Mouse (Mus musculus): ENCODE measurements around the gene Ctsw.

Ctsw gene

DNA sequence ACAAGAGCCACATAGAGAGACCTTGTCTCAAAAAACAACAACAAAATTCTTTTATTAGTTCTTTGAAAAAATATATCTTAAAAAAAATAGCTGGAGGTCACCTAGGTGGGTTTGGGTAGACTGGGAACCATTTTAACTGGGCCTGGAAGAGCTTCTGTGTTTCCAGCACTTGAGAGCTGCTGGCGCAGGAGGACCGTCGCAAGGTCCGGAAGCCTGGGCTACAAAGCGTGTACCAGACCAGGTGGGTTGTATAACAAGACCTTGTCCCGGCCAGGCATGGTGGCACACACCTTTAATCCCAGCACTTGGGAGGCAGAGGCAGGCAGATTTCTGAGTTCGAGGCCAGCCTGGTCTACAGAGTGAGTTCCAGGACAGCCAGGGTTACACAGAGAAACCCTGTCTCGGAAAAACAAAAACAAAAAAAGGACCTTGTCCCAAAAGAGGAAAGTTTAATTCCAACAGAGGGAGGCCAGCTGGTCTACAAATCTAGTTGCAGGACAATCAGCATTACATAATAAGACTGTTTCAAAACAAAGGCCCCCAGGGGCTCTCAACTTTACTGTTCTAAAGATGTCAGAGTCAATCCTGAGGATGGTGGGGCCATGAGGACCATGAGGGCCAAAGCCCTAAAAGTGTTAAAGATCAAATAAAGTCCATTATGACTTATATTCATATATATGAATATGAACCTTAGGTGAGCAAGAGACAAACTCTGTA is 49.4 kb downstream of the Ctsw start:
- CTCF ChIA-PET, result no interaction called here

Measured in spleen, embryonic (tissue).